Mouse (Mus musculus) forebrain, embryonic 14.5 days (tissue): ENCODE results near the gene Hic2. TPM values are rescaled to one million over a fixed set of nuclear protein-coding genes. Genes with fewer than 3 reads are reported as not detected.

Source experiments
- ATAC-seq: fragments of 200-750 bp; cut with Nextera tagmentation; 2 replicates; pipeline ENCODE4 v1.8.0; 2017; ENCODE audit warnings: mild to moderate bottlenecking, moderate library complexity
- DNase-seq: peaks from one replicate; pipeline ENCODE4 v3.0.0-alpha.2; 2015; ENCODE audit warnings: low spot score
- H3K27ac ChIP-seq: fragments of 300-500 bp; sonication (generic); 2 replicates; pipeline ENCODE4 v1.5.1; 2014; ENCODE audit warnings: low read depth, mild to moderate bottlenecking, control low read depth, low read length, moderate library complexity
- H3K27me3 ChIP-seq: fragments of 300-500 bp; sonication (generic); replicated peaks from 2 replicates; pipeline ENCODE4 v1.6.1; 2014; ENCODE audit warnings: low read length, control low read depth, mixed read lengths; ENCODE audit not compliant: control insufficient read depth, insufficient read depth
- H3K36me3 ChIP-seq: fragments of 300-500 bp; sonication (generic); 2 replicates; pipeline ENCODE4 v1.6.1; 2014; ENCODE audit warnings: low read length, control low read depth; ENCODE audit not compliant: control insufficient read depth, insufficient read depth
- H3K4me1 ChIP-seq: fragments of 300-500 bp; sonication (generic); 2 replicates; pipeline ENCODE4 v1.6.1; 2014; ENCODE audit warnings: antibody characterized with exemption, low read length, control low read depth; ENCODE audit not compliant: control insufficient read depth, insufficient read depth
- H3K4me2 ChIP-seq: fragments of 300-500 bp; sonication (generic); 2 replicates; pipeline ENCODE4 v1.6.1; 2014; ENCODE audit warnings: mild to moderate bottlenecking, control low read depth, low read length
- H3K4me3 ChIP-seq: fragments of 300-500 bp; sonication (generic); 2 replicates; pipeline ENCODE4 v1.5.1; 2014; ENCODE audit warnings: low read depth, low read length, control low read depth
- H3K9ac ChIP-seq: fragments of 300-500 bp; sonication (generic); 2 replicates; pipeline ENCODE4 v1.6.1; 2014; ENCODE audit warnings: mild to moderate bottlenecking, low read length, control low read depth, moderate library complexity
- H3K9me3 ChIP-seq: fragments of 300-500 bp; sonication (generic); replicated peaks from 2 replicates; pipeline ENCODE4 v1.6.1; 2016; ENCODE audit warnings: low read length, control low read depth, mixed read lengths; ENCODE audit not compliant: control insufficient read depth
- WGBS: fragments of 180-500 bp; shearing (Covaris S2); extraction: QIAGEN DNeasy Blood & Tissue Kit; methylation state at CpG from one replicate; pipeline ENCODE4 v1.1.7; 2014; 5-methylcytosine and 5-hydroxymethylcytosine counted together
- polyA plus RNA-seq: library from polyadenylated mRNA; unstranded; fragments of >200 nt; fragmentation: Nextera tagmentation; extraction: Ambion mirVana; gene quantifications from 2 replicates; pipeline ENCODE4 v1.2.1, GENCODE M21; 2014

The Hic2 gene
- polyA plus RNA-seq, 1 experiment from 2014 or later: 2.9 TPM

- no peaks in the 10 kb centered on the region for H3K36me3 ChIP-seq
- H3K4me2 ChIP-seq: no peak overlapping the region
- H3K27ac ChIP-seq: no peak overlapping the region
- WGBS: 84% methylated on average over 6 of the region's 6 CpGs
- H3K9me3 ChIP-seq: no peaks in the 10 kb centered on the region
- ATAC-seq: no peak
- no peak overlapping the region for H3K9ac ChIP-seq
- no peaks in the 10 kb centered on the region for H3K27me3 ChIP-seq
- H3K4me3 ChIP-seq: no peak overlapping the region
- DNase-seq: no peak
- H3K4me1 ChIP-seq: peaks cover 35% of the 10 kb centered on the region
These were observed 15.8 kb downstream of the Hic2 start for GRCm38 (mm10) chr16:17249135-17249534.

- no peak overlapping the region for H3K27ac ChIP-seq
- DNase-seq (peak; percentile 76), ATAC-seq (0 out of 2 replicates have a peak, but pooled peaks have one; percentile 30)
- peaks cover 36% of the 10 kb centered on the region for H3K4me1 ChIP-seq
- H3K4me3 ChIP-seq: no peak overlapping the region
- no peak overlapping the region for H3K4me2 ChIP-seq
- no peaks in the 10 kb centered on the region for H3K27me3 ChIP-seq
- H3K36me3 ChIP-seq: peaks cover 12% of the 10 kb centered on the region
- H3K9me3 ChIP-seq: no peaks in the 10 kb centered on the region
- WGBS: 25% methylated on average over 3 of the region's 3 CpGs
- H3K9ac ChIP-seq: no peak overlapping the region
These were observed 18.2 kb downstream of the Hic2 start for GRCm38 (mm10) chr16:17251539-17251938.

- 70% methylated on average over 3 of the region's 3 CpGs for WGBS
These were observed 18.8 kb downstream of the Hic2 start for GRCm38 (mm10) chr16:17252086-17252726.

GRCm38 (mm10) chr16:17252841-17253240 lies 19.5 kb downstream of the Hic2 start:
- no peak overlapping the region for H3K4me2 ChIP-seq
- peaks cover 25% of the 10 kb centered on the region for H3K36me3 ChIP-seq
- H3K4me1 ChIP-seq: peaks cover 34% of the 10 kb centered on the region
- DNase-seq (no peak), ATAC-seq (no peak)
- no peaks in the 10 kb centered on the region for H3K27me3 ChIP-seq
- no peak overlapping the region for H3K9ac ChIP-seq
- H3K27ac ChIP-seq: no peak overlapping the region
- H3K9me3 ChIP-seq: no peaks in the 10 kb centered on the region
- H3K4me3 ChIP-seq: no peak overlapping the region
- WGBS: 65% methylated on average over 7 of the region's 7 CpGs

More at GRCm38 (mm10) chr16:17252086-17252726, 18.8 kb downstream of the Hic2 start:
- no peak for DNase-seq
- peaks cover 36% of the 10 kb centered on the region for H3K4me1 ChIP-seq
- H3K27ac ChIP-seq: no peak overlapping the region
- H3K9ac ChIP-seq: no peak overlapping the region
- no peak overlapping the region for H3K4me3 ChIP-seq
- H3K9me3 ChIP-seq: no peaks in the 10 kb centered on the region
- H3K36me3 ChIP-seq: peaks cover 19% of the 10 kb centered on the region
- ATAC-seq: no peak
- no peaks in the 10 kb centered on the region for H3K27me3 ChIP-seq
- H3K4me2 ChIP-seq: no peak overlapping the region

GRCm38 (mm10) chr16:17254005-17254597 lies 20.7 kb downstream of the Hic2 start:
- 14% methylated on average over 4 of the region's 4 CpGs for WGBS
- H3K27ac ChIP-seq: 0 out of 2 replicates have a peak overlapping the region, but pooled peaks have one; percentile 46
- peaks cover 38% of the 10 kb centered on the region for H3K36me3 ChIP-seq
- H3K4me1 ChIP-seq: peaks cover 34% of the 10 kb centered on the region
- H3K4me2 ChIP-seq: no peak overlapping the region
- no peaks in the 10 kb centered on the region for H3K9me3 ChIP-seq
- ATAC-seq (peak; percentile 38; the same call in 1 of the 2 replicates), DNase-seq (peak; percentile 40)
- H3K9ac ChIP-seq: no peak overlapping the region
- no peaks in the 10 kb centered on the region for H3K27me3 ChIP-seq
- H3K4me3 ChIP-seq: no peak overlapping the region

GRCm38 (mm10) chr16:17255270-17255669 lies 21.9 kb downstream of the Hic2 start:
- ATAC-seq: no peak
- Histone ChIP-seq H3K4me2 (no peak overlapping the region), H3K9me3 (no peaks in the 10 kb centered on the region), H3K9ac (no peak overlapping the region), H3K4me3 (no peak overlapping the region), H3K4me1 (peaks cover 34% of the 10 kb centered on the region), H3K36me3 (peaks cover 45% of the 10 kb centered on the region), H3K27me3 (no peaks in the 10 kb centered on the region), H3K27ac (no peak overlapping the region)
- 88% methylated on average over 2 of the region's 2 CpGs for WGBS
- no peak for DNase-seq

GRCm38 (mm10) chr16:17257359-17257821 lies 24.0 kb downstream of the Hic2 start:
- no peaks in the 10 kb centered on the region for H3K9me3 ChIP-seq
- H3K4me2 ChIP-seq: no peak overlapping the region
- no peaks in the 10 kb centered on the region for H3K27me3 ChIP-seq
- no peak for ATAC-seq
- no peak for DNase-seq
- no peak overlapping the region for H3K4me3 ChIP-seq
- H3K4me1 ChIP-seq: peaks cover 19% of the 10 kb centered on the region
- 95% methylated on average over 9 of the region's 9 CpGs for WGBS
- H3K36me3 ChIP-seq: peaks cover 61% of the 10 kb centered on the region
- no peak overlapping the region for H3K27ac ChIP-seq
- H3K9ac ChIP-seq: no peak overlapping the region

- WGBS: 97% methylated on average over 12 of the region's 12 CpGs
- Histone ChIP-seq H3K9ac (no peak overlapping the region), H3K4me2 (no peak overlapping the region)
These were observed 25.5 kb downstream of the Hic2 start for GRCm38 (mm10) chr16:17258917-17259316.

GRCm38 (mm10) chr16:17261341-17261740 lies 28.0 kb downstream of the Hic2 start:
- Histone ChIP-seq H3K36me3 (peaks cover 50% of the 10 kb centered on the region), H3K4me3 (no peak overlapping the region), H3K27me3 (no peaks in the 10 kb centered on the region), H3K27ac (no peak overlapping the region), H3K9me3 (no peaks in the 10 kb centered on the region), H3K4me1 (no peaks in the 10 kb centered on the region), H3K9ac (no peak overlapping the region), H3K4me2 (no peak overlapping the region)
- ATAC-seq (no peak), DNase-seq (no peak)
- WGBS: 100% methylated on average over 1 of the region's 1 CpGs

More at GRCm38 (mm10) chr16:17258917-17259316, 25.5 kb downstream of the Hic2 start:
- H3K4me1 ChIP-seq: peaks cover 4% of the 10 kb centered on the region
- no peak for ATAC-seq
- no peak overlapping the region for H3K27ac ChIP-seq
- DNase-seq: no peak
- peaks cover 62% of the 10 kb centered on the region for H3K36me3 ChIP-seq
- H3K4me3 ChIP-seq: no peak overlapping the region
- no peaks in the 10 kb centered on the region for H3K27me3 ChIP-seq
- no peaks in the 10 kb centered on the region for H3K9me3 ChIP-seq
